Mouse (Mus musculus) bone marrow, adult 2 months (tissue): ENCODE data around the gene Zfp706.

ENCODE experiments used
- CTCF ChIP-seq: fragments of 200-500 bp; IDR thresholded peaks from 2 replicates; pipeline ENCODE4 v1.5.1; 2011; ENCODE audit warnings: low read length, control low read depth; ENCODE audit not compliant: control insufficient read depth, insufficient read depth
- POLR2A ChIP-seq: fragments of 200-500 bp; IDR thresholded peaks from 2 replicates; pipeline ENCODE4 v1.6.1; 2011; ENCODE audit warnings: low read depth, mild to moderate bottlenecking, control low read depth, low read length, borderline replicate concordance; ENCODE audit not compliant: control insufficient read depth

DNA sequence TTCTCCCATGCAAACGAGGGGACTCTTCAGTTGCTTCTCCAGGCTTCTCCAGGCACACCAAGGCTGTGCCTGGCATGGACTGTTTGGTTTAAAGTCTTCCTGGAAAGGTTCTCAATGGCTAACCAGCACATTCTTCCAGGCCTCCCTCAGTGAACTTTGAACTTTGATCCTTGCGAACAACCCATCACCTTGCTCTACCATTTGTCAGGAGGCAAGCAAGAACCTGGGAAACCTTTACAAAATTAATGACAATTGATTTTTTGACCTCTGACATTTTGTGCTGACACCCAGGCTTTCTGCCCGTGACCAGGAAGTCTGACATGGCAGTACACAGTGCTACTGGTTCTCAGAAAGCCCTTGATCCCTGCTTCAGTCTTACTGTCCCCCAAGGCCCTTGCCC, 24.1 kb downstream of the Zfp706 start:
- TF ChIP-seq CTCF (no peak), POLR2A (no peak)
